Mouse (Mus musculus) limb, embryonic 14.5 days (tissue): Measurements from ENCODE around the gene Kcnq4. TPM values are rescaled to one million over a fixed set of nuclear protein-coding genes. Genes with fewer than 3 reads are reported as not detected.

Source experiments
- ATAC-seq: fragments of 200-750 bp; cut with Nextera tagmentation; 2 replicates; pipeline ENCODE4 v1.8.0; 2017; ENCODE audit warnings: low read depth, moderate number of reproducible peaks, moderate TSS enrichment; ENCODE audit not compliant: low FRiP score
- DNase-seq: peaks from one replicate; pipeline ENCODE4 v3.0.0-alpha.2; 2015; ENCODE audit warnings: low spot score
- H3K27ac ChIP-seq: fragments of 300-500 bp; sonication (generic); replicated peaks from 2 replicates; pipeline ENCODE4 v1.5.1; 2014; ENCODE audit warnings: low read depth, mild to moderate bottlenecking, low read length, moderate library complexity, mixed read lengths
- H3K27me3 ChIP-seq: fragments of 300-500 bp; sonication (generic); 2 replicates; pipeline ENCODE4 v1.6.1; 2014; ENCODE audit warnings: low read length, mixed read lengths; ENCODE audit not compliant: control insufficient read depth, insufficient read depth
- H3K36me3 ChIP-seq: fragments of 300-500 bp; sonication (generic); 2 replicates; pipeline ENCODE4 v1.6.1; 2014; ENCODE audit warnings: mild to moderate bottlenecking, low read length, moderate library complexity, mixed read lengths; ENCODE audit not compliant: control insufficient read depth, insufficient read depth
- H3K4me1 ChIP-seq: fragments of 300-500 bp; sonication (generic); 2 replicates; pipeline ENCODE4 v1.6.1; 2014; ENCODE audit warnings: antibody characterized with exemption, low read length, mixed read lengths; ENCODE audit not compliant: control insufficient read depth, insufficient read depth
- H3K4me2 ChIP-seq: fragments of 300-500 bp; sonication (generic); replicated peaks from 2 replicates; pipeline ENCODE4 v1.6.1; 2014; ENCODE audit warnings: low read depth, mild to moderate bottlenecking, low read length, moderate library complexity; ENCODE audit not compliant: severe bottlenecking
- H3K4me3 ChIP-seq: fragments of 300-500 bp; sonication (generic); replicated peaks from 2 replicates; pipeline ENCODE4 v1.5.1; 2014; ENCODE audit warnings: low read length
- H3K9ac ChIP-seq: fragments of 300-500 bp; sonication (generic); 2 replicates; pipeline ENCODE4 v1.6.1; 2014; ENCODE audit warnings: mild to moderate bottlenecking, low read depth, low read length, moderate library complexity; ENCODE audit not compliant: severe bottlenecking
- H3K9me3 ChIP-seq: fragments of 300-500 bp; sonication (generic); 2 replicates; pipeline ENCODE4 v1.6.1; 2016; ENCODE audit warnings: low read length; ENCODE audit not compliant: control insufficient read depth
- POLR2A ChIP-seq: fragments of 200-500 bp; IDR thresholded peaks from 2 replicates; pipeline ENCODE4 v1.8.0; 2012; ENCODE audit warnings: inconsistent platforms, mild to moderate bottlenecking, moderate library complexity, borderline replicate concordance; ENCODE audit not compliant: insufficient read depth, insufficient read length; ENCODE audit errors: extremely low read depth
- WGBS: fragments of 180-500 bp; shearing (Covaris S2); extraction: QIAGEN DNeasy Blood & Tissue Kit; methylation state at CpG from one replicate; pipeline ENCODE4 v1.1.7; 2014; 5-methylcytosine and 5-hydroxymethylcytosine counted together
- microRNA counts: library from miRNA; unstranded; fragments of <30 nt; microRNA quantifications from one replicate; lab custom pipeline; 2016
- microRNA-seq: library from miRNA; unstranded; fragments of <30 nt; microRNA quantifications from one replicate; pipeline ENCODE4, GENCODE M21; 2016
- polyA plus RNA-seq, 2 experiments: library from polyadenylated mRNA; depleted of rRNA in 1 of 2; stranded (reverse) in 1 of 2; unstranded in 1 of 2; fragments of >200 nt; fragmentation: Nextera tagmentation in 1 of 2; extraction: Ambion mirVana in 1 of 2; gene quantifications; 2 replicates each; pipeline versions ENCODE4 v1.2.1 to v1.2.3; 2012 to 2014

The Kcnq4 gene
- polyA plus RNA-seq, 2 experiments = 4.0 to 8.5 TPM

DNA sequence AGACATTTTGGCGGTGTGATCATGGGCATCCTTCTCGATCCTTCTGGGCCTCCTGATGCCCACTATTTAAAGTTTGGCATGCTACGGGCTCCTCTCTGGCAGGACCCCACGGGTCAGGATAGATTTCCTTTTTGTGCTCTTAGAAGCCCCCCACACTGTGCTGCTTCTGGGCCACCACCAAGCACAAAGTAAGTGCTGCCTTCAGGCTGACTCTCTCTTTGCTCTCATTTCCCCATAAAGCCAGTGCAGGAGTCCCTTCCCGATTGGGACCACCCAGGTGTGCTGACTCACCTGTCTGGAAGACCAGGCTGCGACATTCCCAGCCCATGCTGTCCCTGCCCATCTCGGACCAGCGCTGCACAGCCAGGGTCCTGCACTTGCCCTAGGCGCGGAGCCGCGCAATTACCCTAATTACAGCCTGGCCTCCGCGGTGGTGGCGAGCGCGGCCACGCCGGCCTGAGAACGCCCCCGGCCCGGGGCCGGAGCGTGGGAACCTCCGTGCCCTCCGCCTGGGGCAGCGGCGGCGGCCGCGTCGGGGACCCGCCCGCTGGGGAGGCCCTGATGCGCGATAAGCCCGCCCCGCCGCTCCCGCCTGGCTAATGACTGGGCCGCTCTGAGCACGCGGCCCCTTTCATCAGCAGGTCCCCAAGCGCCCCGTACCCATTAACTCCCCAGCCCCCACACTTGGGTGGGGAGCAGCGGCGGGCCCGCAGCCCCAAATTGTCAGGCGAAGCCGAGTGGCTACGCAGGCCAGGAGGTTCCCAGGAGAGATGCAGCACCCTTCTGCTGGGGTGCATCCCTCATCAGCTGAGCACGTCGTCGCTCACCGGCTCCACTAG, 98.8 kb downstream of the Kcnq4 start:
- no peak for TF ChIP-seq POLR2A
- DNase-seq = no peak
- H3K4me3 ChIP-seq = peak overlapping the region; percentile 39
- peak overlapping the region; percentile 48; the same call in 1 of the 2 replicates for H3K9ac ChIP-seq
- 6% methylated on average over 47 of the region's 55 CpGs for WGBS
- 0 out of 2 replicates have a peak, but pooled peaks cover 3% of the 10 kb centered on the region for H3K4me1 ChIP-seq
- H3K4me2 ChIP-seq = peak overlapping the region; percentile 67
- 0 out of 2 replicates have a peak, but pooled peaks have one; percentile 34 for ATAC-seq
- no peak overlapping the region for H3K27ac ChIP-seq
- H3K27me3 ChIP-seq = peaks cover 36% of the 10 kb centered on the region
- H3K36me3 ChIP-seq = no peaks in the 10 kb centered on the region
- H3K9me3 ChIP-seq = no peaks in the 10 kb centered on the region

MicroRNA genes within 50 kb of the gene (microRNA counts, 519-probe panel; counts per million panel counts)
- microRNA mmu-miR-30e (lab: Ali Mortazavi, UCI) = 2,947 counts per million, percentile 54 among the panel's probes with 10 or more counts

Small RNA genes lying within 50 kb of the gene (microRNA-seq; reads per million reads assigned to microRNA genes)
- gene Mir30c-1 = 55.4 reads per million, percentile 38 among the genes with 10 or more reads in this experiment
- not detected for gene Mir30e
- gene Mir30f = not detected

Other genes with a start within 250 kb of the Kcnq4 start
- 0.13 and 0.15 TPM in 2 replicates for gene Slfnl1, start 216.4 kb downstream of the Kcnq4 start, polyA plus RNA-seq (2012; rRNA removed)
- gene Slfnl1, start 216.4 kb downstream of the Kcnq4 start, polyA plus RNA-seq (2014; fragmentation: Nextera tagmentation; extraction: Ambion mirVana) = 0.10 TPM in 1 of 2 replicates, not detected in the other
- 42.4 and 48.3 TPM in 2 replicates for gene Ctps, start 178.3 kb downstream of the Kcnq4 start, polyA plus RNA-seq (2012; rRNA removed)
- 77.6 and 83.9 TPM in 2 replicates for gene Ctps, start 178.3 kb downstream of the Kcnq4 start, polyA plus RNA-seq (2014; fragmentation: Nextera tagmentation; extraction: Ambion mirVana)
- gene Gm8439, start 159.9 kb downstream of the Kcnq4 start, polyA plus RNA-seq (2012; rRNA removed) = not detected in 2 replicates
- not detected in 2 replicates for gene Gm8439, start 159.9 kb downstream of the Kcnq4 start, polyA plus RNA-seq (2014; fragmentation: Nextera tagmentation; extraction: Ambion mirVana)
- gene Cited4, start 82.0 kb downstream of the Kcnq4 start, polyA plus RNA-seq (2012; rRNA removed) = 2.7 and 3.4 TPM in 2 replicates
- gene Cited4, start 82.0 kb downstream of the Kcnq4 start, polyA plus RNA-seq (2014; fragmentation: Nextera tagmentation; extraction: Ambion mirVana) = 3.9 and 4.1 TPM in 2 replicates
- 170 and 245 TPM in 2 replicates for gene Nfyc, start 83.0 kb upstream of the Kcnq4 start, polyA plus RNA-seq (2012; rRNA removed)
- 108 and 112 TPM in 2 replicates for gene Nfyc, start 83.0 kb upstream of the Kcnq4 start, polyA plus RNA-seq (2014; fragmentation: Nextera tagmentation; extraction: Ambion mirVana)
- 0.75 and 0.77 TPM in 2 replicates for gene Rims3, start 106.2 kb upstream of the Kcnq4 start, polyA plus RNA-seq (2012; rRNA removed)
- 0.55 and 0.57 TPM in 2 replicates for gene Rims3, start 106.2 kb upstream of the Kcnq4 start, polyA plus RNA-seq (2014; fragmentation: Nextera tagmentation; extraction: Ambion mirVana)
- 19.5 and 25.4 TPM in 2 replicates for gene Exo5, start 176.4 kb upstream of the Kcnq4 start, polyA plus RNA-seq (2012; rRNA removed)
- gene Exo5, start 176.4 kb upstream of the Kcnq4 start, polyA plus RNA-seq (2014; fragmentation: Nextera tagmentation; extraction: Ambion mirVana) = 24.8 and 25.2 TPM in 2 replicates
- 5.5 and 6.0 TPM in 2 replicates for gene Zfp69, start 203.1 kb upstream of the Kcnq4 start, polyA plus RNA-seq (2012; rRNA removed)
- 7.5 and 8.7 TPM in 2 replicates for gene Zfp69, start 203.1 kb upstream of the Kcnq4 start, polyA plus RNA-seq (2014; fragmentation: Nextera tagmentation; extraction: Ambion mirVana)